Mouse (Mus musculus): ENCODE data around the gene 2510002D24Rik.
"Not testable (repeated sequence)": the region's sequence is repeated elsewhere in the genome, so short reads cannot be mapped to it uniquely, and the experiment has no call there.

Gene 2510002D24Rik

GRCm38 (mm10) chr16:18858551-18858950, 22.2 kb downstream of the 2510002D24Rik start:
- no peak for DNase-seq

GRCm38 (mm10) chr16:18860186-18860585, 23.8 kb downstream of the 2510002D24Rik start:
- DNase-seq, result no peak

- DNase-seq, result not testable (repeated sequence)
These were observed 34.1 kb downstream of the 2510002D24Rik start for GRCm38 (mm10) chr16:18870495-18870894.

GRCm38 (mm10) chr16:18876091-18876441, 39.7 kb downstream of the 2510002D24Rik start:
- DNase-seq, result no peak

- peak; percentile 89 for DNase-seq
These were observed 40.3 kb downstream of the 2510002D24Rik start, which contains the start of the genes Mrpl40 and Hira for GRCm38 (mm10) chr16:18876442-18877308. Gene Mrpl40 (minus strand): TSS chr16:18876862. Gene Hira (plus strand): TSS chr16:18877037.

- DNase-seq, result peak; percentile 43
These were observed 41.2 kb downstream of the 2510002D24Rik start for GRCm38 (mm10) chr16:18877386-18878090.

- peak; percentile 20 for DNase-seq
These were observed 41.8 kb downstream of the 2510002D24Rik start for GRCm38 (mm10) chr16:18878091-18878720.

- DNase-seq, result no peak
These were observed 47.7 kb downstream of the 2510002D24Rik start for GRCm38 (mm10) chr16:18884044-18884443.

All from right cerebral cortex, postnatal 14 days (tissue).